Mouse (Mus musculus) liver, embryonic 18 days (tissue): ENCODE results near the gene Abhd17a. TPM values are rescaled to one million over a fixed set of nuclear protein-coding genes. Genes with fewer than 3 reads are reported as not detected.

ENCODE experiments used
- polyA plus RNA-seq: library from polyadenylated mRNA; depleted of rRNA; stranded (reverse); fragments of >200 nt; gene quantifications from 2 replicates; pipeline ENCODE4 v1.2.3, GENCODE M21; 2012; rRNA removed

The Abhd17a gene
- polyA plus RNA-seq = 39.9 and 40.7 TPM in 2 replicates

GRCm38 (mm10) chr10:80589879-80590854 lies at the start of gene Abhd17a:
Gene Abhd17a (minus strand): TSS chr10:80590341.

GRCm38 (mm10) chr10:80622661-80623456 lies 32.7 kb upstream of the Abhd17a start, which contains the start of gene Csnk1g2:
Gene Csnk1g2 (plus strand): TSS chr10:80622838.

GRCm38 (mm10) chr10:80605721-80606120 lies 15.6 kb upstream of the Abhd17a start, which contains the start of gene Gm49322:
Gene Gm49322 (plus strand): TSS chr10:80606021.

GRCm38 (mm10) chr10:80602698-80603325 lies 12.7 kb upstream of the Abhd17a start, which contains the start of the genes Scamp4 and Adat3:
Gene Scamp4 (plus strand): TSS chr10:80602872.
Gene Adat3 (plus strand): TSS chr10:80602880.

GRCm38 (mm10) chr10:80577195-80578130 lies 12.7 kb downstream of the Abhd17a start, which contains the start of gene Klf16:
Gene Klf16 (minus strand): TSS chr10:80577321.

GRCm38 (mm10) chr10:80561116-80561944 lies 28.8 kb downstream of the Abhd17a start, which contains the start of gene Rexo1:
Gene Rexo1 (minus strand): TSS chr10:80561560.

GRCm38 (mm10) chr10:80538710-80539394 lies 51.3 kb downstream of the Abhd17a start, which contains the start of gene Atp8b3:
Gene Atp8b3 (minus strand): TSS chr10:80539124.

Other genes with a start within 250 kb of the Abhd17a start
- 2.4 and 3.2 TPM in 2 replicates for gene Adamtsl5, start 241.9 kb downstream of the Abhd17a start, polyA plus RNA-seq
- gene Plk5, start 233.9 kb downstream of the Abhd17a start, polyA plus RNA-seq = 0.42 and 0.46 TPM in 2 replicates
- gene Mex3d, start 202.7 kb downstream of the Abhd17a start, polyA plus RNA-seq = 2.4 and 2.5 TPM in 2 replicates
- 54.7 and 60.4 TPM in 2 replicates for gene Mbd3, start 190.8 kb downstream of the Abhd17a start, polyA plus RNA-seq
- gene Uqcr11, start 183.5 kb downstream of the Abhd17a start, polyA plus RNA-seq = 756 and 889 TPM in 2 replicates
- 30.8 and 34.7 TPM in 2 replicates for gene Tcf3, start 156.7 kb downstream of the Abhd17a start, polyA plus RNA-seq
- gene Onecut3, start 95.5 kb downstream of the Abhd17a start, polyA plus RNA-seq = 0.01 TPM in 2 replicates
- 0.01 TPM in 2 replicates for gene Atp8b3, start 51.2 kb downstream of the Abhd17a start, polyA plus RNA-seq
- 14.0 and 19.7 TPM in 2 replicates for gene Rexo1, start 28.8 kb downstream of the Abhd17a start, polyA plus RNA-seq
- 5.5 and 6.4 TPM in 2 replicates for gene Klf16, start 13.0 kb downstream of the Abhd17a start, polyA plus RNA-seq
- 17.8 and 19.9 TPM in 2 replicates for gene Scamp4, start 12.5 kb upstream of the Abhd17a start, polyA plus RNA-seq
- gene Adat3, start 12.5 kb upstream of the Abhd17a start, polyA plus RNA-seq = 3.1 and 3.6 TPM in 2 replicates
- 0.74 and 0.80 TPM in 2 replicates for gene Gm49322, start 15.7 kb upstream of the Abhd17a start, polyA plus RNA-seq
- 61.9 and 64.2 TPM in 2 replicates for gene Csnk1g2, start 32.5 kb upstream of the Abhd17a start, polyA plus RNA-seq
- gene Btbd2, start 66.7 kb upstream of the Abhd17a start, polyA plus RNA-seq = 10.7 TPM in 2 replicates
- 42.1 and 45.1 TPM in 2 replicates for gene Mknk2, start 87.8 kb upstream of the Abhd17a start, polyA plus RNA-seq
- gene Mob3a, start 111.6 kb upstream of the Abhd17a start, polyA plus RNA-seq = 12.3 and 13.5 TPM in 2 replicates
- 11.0 and 12.1 TPM in 2 replicates for gene Izumo4, start 111.8 kb upstream of the Abhd17a start, polyA plus RNA-seq
- gene Ap3d1, start 151.9 kb upstream of the Abhd17a start, polyA plus RNA-seq = 26.6 and 31.1 TPM in 2 replicates
- 4.8 and 5.8 TPM in 2 replicates for gene Dot1l, start 164.9 kb upstream of the Abhd17a start, polyA plus RNA-seq
- gene Sf3a2, start 207.9 kb upstream of the Abhd17a start, polyA plus RNA-seq = 18.1 and 20.1 TPM in 2 replicates
- 33.7 and 36.1 TPM in 2 replicates for gene Plekhj1, start 208.3 kb upstream of the Abhd17a start, polyA plus RNA-seq
- gene Amh, start 214.9 kb upstream of the Abhd17a start, polyA plus RNA-seq = 0.19 and 0.23 TPM in 2 replicates
- 0.06 and 0.07 TPM in 2 replicates for gene Jsrp1, start 223.2 kb upstream of the Abhd17a start, polyA plus RNA-seq
- gene Oaz1, start 236.3 kb upstream of the Abhd17a start, polyA plus RNA-seq = 573 TPM in 2 replicates